Mouse (Mus musculus): Measurements from ENCODE around the gene Nkx6-1.
A peak's percentile ranks its signal among the peaks of the same experiment; 100 is the strongest.

Nkx6-1 gene

DNA sequence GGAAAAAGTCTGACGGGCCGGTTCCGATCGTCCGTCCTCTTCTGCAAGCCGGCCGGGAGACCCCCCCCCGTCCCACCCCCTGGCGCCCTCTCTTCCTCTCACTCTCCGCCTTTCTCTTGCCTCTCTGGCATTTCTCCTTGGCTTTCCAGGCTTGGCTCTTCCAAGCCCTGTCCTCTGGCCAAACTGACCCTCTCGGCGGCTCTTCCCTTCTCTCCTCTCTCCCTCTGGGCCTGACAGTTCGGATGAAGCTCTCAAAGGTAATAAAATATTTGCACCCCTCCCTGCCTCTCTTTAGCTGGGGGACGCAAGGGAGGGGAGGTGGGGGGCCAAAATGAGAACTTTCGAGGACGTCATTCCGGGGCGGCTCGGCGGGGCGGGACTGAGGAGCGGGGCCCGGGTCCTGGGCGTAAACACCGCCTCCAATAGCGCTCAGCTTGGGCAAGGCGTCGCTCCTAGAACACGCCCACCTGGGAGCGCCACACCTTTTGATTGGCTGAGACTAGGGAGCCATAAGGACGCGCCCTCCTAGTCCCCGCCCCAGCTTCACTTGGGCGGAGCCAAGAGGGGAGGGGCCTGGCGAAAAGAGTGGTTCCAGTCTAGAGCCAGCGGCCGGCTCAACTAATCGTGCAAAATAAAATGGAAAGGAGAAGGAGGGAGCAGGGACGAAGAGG lies at the start of gene Nkx6-1:
Nkx6-1 (minus strand) TSS at position 52 of the 671 bp plus-strand sequence.
- peak; percentile 18 for DNase-seq (ENCODE audit: low read depth, low spot score)

DNA sequence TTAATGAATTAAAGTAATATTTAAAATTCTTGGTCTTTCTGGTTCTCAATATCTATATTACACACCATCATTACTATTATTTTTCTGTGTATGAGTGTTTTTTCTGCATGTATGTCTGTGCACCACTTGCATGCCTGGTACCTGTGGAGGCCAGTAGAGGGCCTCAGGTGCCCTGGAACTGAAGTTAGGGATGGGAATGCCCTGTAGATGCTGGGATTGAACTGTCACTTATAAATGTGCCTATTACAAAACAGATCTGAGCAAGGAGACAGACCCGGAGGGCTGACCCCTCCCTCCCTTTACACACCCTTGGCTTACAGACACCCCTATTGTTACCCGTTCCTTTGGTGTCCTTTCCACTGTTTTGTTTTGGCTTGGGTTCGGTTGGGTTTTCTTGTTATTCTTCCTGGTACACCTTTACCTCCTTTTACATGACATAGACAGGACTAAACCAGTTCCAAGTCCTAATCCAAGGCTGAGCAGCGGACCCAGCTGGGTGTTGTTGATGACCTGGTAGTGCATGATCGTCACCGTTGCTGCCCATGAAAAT lies 48.3 kb upstream of the Nkx6-1 start:
- DNase-seq (ENCODE audit: low read depth, low spot score) = no peak

DNA sequence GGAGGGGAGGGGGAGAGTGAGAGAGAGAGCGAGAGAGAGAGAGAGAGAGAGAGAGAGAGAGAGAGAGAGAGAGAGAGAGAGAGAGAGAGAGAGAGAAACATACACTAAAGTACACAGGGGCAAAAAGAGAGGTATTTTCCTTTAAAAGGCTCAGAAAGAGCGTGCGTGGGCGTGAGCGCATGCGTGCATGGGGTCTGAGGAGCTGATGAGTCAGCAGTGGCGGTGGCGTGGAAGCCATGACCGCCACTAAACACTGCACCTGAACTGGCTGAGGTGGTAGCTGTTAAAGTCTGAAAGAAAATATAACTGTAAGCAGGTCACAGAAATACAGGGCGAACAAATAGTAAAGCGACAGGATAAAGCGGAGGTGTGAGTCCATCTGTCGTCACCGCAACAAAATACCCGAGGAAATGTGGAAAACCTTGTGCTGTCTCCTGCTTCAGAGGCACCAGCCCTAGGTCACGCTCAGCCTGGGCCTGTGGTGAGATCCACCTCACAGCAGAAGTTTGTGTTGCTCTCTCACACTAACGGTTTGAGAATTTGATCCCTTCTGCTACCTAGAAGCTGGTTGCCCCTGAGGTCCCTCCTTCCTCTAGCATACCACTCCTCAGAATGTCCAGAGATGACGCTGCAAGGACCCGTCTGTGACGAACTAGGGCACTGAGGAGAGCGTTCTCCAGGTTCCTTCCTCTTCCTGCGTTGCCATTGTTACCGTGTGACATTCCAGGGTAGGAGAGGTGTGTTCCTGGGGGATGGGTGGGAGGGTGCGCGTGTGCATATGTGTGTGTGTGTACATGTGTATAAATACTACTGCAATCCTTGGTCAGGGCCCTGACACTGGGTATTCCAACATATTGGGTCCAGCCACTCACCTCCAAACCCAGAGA lies 38.8 kb upstream of the Nkx6-1 start:
- DNase-seq (ENCODE audit: low read depth, low spot score) = peak; percentile 8

DNA sequence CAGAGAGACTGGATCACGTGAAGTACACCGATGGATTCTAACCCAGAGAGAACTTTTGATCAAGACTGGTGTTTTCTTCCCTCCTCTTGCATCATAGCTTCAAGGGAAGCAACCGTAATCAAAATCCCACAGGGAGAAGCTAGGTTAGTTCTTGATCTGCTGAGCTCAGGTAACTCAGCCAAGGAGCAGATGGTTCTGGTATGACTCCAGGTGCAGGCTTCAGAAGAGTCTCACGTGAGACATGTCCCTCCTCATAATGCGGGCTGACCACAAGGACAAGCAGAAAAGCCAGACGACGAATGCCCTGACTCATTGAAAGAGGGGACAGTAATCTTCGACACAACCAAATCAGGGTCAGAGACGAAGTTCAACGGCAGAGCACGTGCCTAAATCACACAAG lies 37.8 kb upstream of the Nkx6-1 start:
- DNase-seq (ENCODE audit: low read depth, low spot score) = no peak

DNA sequence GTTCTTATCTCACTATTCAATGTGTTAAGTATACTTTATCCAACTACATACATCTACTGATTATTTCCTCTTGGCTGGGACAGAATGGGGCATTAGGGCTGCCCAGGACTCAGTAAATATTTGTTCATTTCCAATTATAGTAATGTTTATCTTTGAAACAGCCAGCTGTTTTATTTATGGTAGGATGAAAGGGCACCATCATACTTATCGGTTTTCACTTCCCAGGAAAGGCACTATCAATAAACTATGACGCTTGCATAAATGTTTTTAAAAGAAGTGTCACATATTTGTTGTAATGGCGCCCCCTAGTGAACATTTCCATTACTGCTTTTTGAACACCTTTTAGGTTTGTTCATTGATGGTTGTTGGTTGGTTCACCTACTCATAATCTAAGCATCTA lies 35.8 kb upstream of the Nkx6-1 start:
- peak; percentile 19 for DNase-seq (ENCODE audit: low read depth, low spot score)

DNA sequence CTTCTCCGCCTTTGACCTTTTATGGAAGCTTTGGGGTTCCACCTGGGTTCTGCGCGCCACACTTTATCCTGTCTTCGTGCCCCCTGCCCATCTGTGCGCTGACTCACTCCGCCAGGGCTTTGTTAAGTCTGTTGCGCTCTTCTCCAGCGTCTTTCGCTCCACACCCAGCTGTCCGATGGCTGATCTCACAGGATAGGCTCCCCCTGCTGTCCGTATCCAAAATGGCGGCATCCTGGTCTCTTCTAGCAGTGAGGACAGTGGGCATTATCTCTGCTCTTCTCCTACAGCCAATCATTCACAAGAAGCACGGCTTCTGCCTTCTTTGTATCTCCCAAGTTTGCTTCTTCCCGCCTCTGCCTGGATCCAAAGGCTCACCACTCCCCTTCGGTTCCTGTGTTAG lies 23.8 kb upstream of the Nkx6-1 start:
- DNase-seq (ENCODE audit: low read depth, low spot score) = no peak

DNA sequence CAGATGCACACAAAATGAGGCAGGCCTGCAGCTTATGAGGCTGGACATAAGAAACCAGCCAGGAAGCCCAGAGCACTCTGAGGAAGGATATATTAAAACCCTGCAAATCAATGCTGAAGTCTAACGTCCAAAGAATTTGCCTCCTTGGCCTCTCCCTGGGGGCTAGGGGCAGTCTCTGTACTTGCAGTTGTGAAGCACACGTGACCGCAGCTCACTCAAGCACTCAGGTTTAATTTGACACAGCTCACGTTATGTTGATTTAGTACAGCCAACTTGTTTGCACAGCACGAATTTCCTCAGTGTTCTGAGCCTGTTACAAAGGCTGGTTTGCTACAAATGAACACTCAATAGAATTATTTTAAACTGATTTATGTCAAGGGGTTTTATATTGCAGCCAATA lies 18.5 kb upstream of the Nkx6-1 start:
- no peak for DNase-seq (ENCODE audit: low read depth, low spot score)

DNA sequence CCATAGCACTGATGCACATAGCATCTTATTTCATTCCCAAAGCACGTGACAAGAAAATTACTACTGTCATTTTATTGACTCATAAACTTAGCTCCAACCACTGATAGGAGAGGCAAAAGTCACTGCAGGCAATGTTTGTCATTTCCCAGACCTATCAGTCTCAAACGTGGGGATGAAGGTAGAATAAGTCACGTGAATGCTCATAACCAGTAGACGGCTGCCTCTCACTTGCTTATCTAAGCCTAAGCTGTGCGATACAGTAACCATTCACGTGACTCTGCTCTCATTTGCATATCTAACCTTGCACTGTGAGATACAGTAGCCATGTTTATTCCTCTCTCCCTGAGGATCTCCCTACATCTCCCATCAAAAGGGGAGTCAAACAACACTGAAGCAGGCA lies 15.5 kb upstream of the Nkx6-1 start:
- DNase-seq (ENCODE audit: low read depth, low spot score) = no peak

DNA sequence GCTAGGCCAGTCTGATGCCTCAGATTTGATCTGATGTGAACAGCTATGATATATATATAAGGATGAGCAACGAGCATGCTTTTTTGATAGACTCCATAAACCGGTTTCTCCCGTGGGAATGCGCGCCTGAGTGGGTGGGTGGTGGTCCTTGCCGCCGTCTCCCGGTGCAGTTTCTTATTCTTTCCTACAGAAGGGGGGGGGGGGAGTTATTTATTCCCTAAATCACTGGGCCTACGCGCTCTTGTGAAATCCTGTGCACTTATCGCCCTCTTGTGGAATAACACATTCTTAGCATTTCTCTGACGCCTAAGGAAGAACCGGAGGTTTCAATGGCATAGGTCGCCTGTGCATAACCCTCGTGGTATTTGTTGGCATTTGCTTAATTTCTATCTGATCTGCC lies 4.6 kb upstream of the Nkx6-1 start:
- no peak for DNase-seq (ENCODE audit: low read depth, low spot score)

DNA sequence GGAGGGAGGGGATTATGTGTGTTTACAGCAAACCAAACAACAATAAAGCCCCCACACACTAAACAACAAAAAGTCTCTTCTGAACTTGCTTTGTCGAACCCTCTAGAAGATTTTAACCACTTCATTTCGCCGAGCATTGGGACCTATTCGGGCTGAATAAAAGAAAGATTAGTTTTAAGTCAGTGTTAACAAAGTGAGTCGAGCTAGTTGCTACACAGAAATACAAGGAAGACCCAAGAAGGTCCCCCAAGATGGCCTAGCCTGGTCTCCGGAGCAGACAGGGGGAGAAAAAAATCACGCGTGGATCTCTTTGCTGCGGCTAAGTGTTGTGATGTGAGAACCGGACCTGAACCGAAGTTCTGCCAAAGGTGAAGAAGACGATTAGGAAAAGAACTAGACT lies 3.7 kb upstream of the Nkx6-1 start:
- no peak for DNase-seq (ENCODE audit: low read depth, low spot score)

DNA sequence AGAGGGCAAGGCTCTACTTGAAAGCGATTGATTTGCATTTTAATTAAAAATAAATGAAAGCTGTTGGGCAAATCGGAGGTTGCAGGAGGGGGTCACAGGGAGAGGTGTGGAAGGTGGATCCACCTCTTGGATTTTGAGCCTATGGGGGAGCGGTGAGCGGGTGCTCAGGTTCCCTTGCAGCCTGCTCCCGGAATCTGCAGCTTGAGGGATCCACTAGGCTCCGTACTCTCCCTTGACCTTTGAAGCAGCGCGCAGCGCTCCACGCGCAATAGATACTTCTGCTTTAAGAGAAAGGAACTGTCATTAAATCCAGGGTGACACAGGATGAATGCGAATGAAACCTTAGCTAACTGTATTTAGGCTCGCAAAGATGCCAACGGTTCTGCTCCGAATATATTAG lies 3.2 kb upstream of the Nkx6-1 start:
- DNase-seq (ENCODE audit: low read depth, low spot score) = no peak

DNA sequence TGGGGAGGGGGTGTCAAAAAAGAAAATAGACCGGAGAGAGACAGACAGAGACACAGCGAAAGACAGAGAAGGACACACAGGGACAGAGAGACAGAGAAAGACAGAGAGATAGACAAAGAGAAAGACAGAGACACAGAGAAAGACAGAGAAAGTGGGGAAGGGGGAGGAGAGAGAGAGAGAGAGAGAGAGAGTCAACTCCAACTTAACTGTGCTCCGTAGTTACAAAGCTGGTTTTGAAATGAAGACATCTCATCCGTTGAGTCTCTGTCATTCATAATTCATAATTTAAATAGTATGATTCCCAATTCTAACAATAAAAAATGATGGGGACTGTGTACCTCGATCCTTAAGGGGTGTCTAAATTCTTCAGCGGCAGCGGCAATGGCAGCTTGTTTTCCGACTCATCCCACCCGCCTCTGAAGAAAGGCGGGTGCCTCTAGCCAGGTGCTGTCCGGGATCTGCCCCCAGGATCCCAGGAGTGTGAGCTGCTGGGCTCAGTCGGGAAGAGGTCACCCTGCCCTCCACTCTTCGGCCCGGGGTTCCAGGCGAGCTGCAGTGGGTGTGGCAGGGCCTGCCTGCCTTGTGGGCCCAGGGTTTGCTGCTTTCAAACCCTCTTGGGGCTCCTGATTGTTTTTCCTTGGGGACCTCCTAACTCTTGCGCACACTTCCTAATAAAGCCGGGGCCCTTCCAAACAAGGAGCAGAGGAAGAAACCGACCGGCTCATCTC lies 2.6 kb upstream of the Nkx6-1 start:
- DNase-seq (ENCODE audit: low read depth, low spot score) = no peak

DNA sequence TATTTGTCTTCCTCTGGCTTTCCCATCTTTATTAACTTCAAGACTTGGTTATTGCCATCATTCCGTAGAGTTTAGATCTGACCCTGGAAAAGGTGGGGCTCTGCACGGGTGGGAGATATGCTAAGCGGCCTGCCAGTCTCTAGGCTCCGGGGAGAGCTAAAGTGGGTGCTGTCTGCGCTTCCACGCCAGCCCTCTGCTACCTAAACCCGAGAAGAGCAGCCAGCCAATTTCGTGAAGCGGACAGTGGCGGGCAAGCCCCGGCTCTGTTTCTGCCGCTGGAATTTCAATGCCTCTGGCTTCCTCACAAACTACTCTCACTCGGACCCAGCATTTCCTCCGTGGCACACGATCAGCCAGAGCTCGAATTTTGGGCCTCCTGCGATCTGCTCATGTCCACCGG lies 1.9 kb upstream of the Nkx6-1 start:
- no peak for DNase-seq (ENCODE audit: low read depth, low spot score)

DNA sequence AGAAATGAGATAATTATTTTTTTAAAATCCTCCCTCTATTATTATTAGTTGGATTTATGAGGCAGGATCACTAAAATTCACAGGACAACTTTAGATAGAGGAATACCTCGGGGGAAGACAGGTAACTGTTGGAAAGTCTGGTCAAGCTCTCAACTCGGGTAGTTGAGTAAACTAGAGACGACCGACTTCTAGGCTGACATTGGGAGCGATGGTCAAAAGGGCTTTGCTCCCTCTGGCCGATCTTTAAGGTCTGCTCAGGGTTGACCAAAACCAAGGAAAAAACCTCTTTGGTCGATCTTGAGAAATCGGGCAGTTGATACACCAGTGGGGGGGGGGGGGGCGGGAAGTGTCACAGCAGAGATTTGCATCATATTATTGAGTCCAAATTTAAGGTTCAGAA lies 1.3 kb upstream of the Nkx6-1 start:
- DNase-seq (ENCODE audit: low read depth, low spot score) = no peak

DNA sequence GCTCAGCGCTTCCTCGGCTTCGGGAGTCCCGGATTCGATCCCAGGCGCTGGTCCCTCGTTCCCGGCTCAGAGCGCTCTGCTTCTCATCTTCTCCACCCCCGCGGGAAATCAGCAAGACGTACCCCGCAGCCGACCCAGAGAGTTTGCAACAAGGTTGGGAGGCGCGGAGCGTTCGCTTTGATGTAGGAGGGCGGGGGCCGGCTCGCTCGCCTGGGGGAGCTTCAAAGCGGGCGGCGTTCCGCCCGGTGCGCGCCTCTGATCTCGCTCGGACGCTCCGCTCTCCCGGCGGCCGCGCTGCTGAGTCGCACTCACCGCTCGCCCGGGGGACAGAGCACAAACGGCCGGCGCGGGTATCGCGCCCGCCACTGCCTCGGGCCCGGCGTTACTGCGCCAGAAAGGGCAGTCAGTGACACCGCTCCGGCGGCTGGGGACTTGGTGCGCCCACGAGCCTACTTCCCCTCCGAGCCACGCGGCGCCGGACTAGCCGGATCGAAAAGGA lies 324 bp downstream of the Nkx6-1 start:
- DNase-seq (ENCODE audit: low read depth, low spot score) = no peak

DNA sequence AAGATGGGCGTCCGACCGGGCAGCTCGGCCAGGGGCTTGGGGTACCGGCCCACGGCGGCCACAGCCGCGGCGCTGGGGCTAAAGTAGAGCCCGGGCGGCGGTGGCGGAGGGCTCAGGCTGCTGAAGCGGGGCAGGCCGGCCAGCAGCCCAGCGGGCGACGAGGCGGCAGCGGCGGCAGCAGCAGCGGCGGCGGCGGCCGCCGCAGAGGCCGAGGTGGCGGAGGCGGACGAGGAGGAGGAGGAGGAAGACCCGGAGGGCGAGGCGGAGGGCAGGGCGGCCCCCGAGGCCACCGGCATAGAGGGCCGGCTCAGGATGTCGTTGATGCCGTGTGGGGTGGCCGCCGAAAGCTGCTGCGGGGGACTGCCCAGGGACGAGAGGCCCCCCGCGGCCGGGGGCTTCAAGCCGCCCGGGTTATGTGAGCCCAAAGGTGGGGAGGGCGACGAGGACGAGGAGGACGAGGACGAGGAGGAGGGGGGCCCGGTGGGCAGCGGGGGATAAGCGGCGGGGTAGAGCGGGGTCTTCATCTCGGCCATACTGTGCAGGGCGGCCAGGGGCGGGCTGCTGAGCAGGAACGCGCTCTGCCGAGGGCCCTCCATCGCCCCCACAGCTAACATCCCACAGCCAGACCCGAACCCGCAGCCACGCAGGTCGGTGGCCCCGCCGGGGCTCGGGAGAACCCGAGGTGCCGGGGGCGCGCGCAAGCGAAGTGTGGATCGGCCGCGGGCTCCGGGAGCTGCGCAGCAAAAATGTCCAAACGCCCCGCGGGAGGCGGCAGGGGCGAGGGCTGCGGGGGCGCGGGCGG lies 974 bp downstream of the Nkx6-1 start:
- DNase-seq (ENCODE audit: low read depth, low spot score) = no peak

DNA sequence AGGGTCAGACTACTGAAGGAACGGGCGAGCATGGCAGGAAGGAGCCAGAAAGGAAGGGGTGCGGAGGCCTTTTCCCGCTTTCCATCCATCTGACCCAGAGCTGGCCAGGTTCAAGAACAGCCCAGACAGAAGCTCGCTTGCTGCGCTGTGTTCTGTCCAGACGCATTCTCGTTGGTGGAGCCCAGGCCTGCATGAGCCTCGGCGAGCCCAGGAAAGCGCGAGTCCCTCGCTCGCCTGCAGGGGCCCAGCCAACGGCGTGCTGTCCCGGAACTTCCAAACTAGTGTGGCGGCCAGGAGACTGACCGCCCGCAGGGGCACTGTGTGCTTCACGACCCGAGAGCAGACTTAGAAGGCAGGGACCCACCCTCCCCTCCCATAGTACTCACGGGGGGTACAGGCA lies 1.6 kb downstream of the Nkx6-1 start:
- no peak for DNase-seq (ENCODE audit: low read depth, low spot score)

DNA sequence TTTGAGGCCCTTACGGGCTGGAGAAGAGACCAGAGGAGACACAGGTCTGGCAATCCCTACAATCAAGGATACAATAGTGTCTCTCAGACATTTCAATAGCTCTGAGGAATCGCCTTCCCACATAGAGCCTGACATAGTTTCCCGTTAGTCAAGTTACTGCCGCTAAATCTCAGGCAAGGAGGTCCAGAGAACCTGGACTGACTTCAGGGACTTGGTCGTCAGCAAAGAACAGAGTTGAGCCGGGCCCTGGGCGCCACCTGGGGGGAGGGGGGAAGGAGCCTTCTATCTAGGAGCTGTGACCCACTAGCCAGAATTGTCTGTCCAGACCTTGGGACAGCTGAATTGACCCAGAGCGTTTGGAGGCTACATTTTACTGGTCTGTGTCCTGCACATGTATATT lies 2.3 kb downstream of the Nkx6-1 start:
- no peak for DNase-seq (ENCODE audit: low read depth, low spot score)

DNA sequence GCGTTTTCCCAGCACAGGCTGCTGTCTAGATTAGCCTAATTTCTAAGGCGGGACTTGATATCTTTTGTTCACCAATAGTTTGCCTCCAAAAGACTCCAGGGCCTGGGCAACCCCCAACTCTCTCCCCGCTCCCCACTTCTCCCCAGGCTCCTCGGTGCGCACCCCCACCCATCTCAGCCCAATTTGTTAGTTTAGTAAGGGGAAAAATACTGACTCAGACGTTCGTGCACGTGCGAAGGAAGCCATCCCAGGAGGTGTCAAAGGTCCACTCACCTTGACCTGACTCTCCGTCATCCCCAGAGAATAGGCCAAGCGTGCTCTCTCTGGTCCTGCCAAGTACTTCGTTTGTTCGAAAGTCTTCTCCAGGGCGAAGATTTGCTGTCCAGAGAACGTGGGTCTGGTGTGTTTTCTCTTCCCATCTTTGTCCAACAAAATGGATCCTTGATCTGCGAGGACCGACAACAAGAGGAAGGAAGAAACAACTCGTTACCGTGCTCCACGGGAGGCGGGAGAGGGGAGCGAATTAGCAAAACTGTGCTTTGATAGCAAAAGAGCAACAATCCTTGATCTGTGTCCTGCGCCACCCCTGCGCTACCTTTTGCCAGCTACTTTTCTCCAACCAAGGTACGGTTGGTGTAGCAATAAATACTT lies 3.1 kb downstream of the Nkx6-1 start:
- DNase-seq (ENCODE audit: low read depth, low spot score) = no peak

DNA sequence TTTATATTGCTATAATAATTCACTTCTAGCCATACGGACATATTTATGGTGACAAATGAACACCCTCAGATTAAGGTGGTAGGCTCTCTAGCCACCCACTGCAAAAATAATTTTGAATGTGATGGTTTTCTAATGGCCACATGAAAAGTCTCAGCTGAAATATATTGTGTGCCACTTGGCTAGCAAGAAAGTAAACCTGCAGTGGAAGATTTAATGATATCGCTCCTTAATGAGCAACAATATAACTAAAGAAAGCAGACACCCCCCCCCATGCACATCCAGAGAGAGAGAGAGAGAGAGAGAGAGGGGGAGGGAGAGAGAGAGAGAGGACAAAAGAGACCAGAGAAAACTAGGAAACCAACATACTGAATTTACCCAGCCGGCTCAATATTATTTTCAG lies 4.1 kb downstream of the Nkx6-1 start:
- DNase-seq (ENCODE audit: low read depth, low spot score) = no peak

Measured in CD4-positive helper T cell, adult 2 months (primary cell).